In genomic region chr2:30640021-30640481, GRCm38 (mm10) we compare ENCODE assay signal across 8 mouse cellular contexts. TPM values are rescaled to one million over a fixed set of nuclear protein-coding genes. Genes with fewer than 3 reads are reported as not detected.
DNase-seq lines count a peak whose midpoint lies in the region; ATAC-seq and TF ChIP-seq lines count a peak whose summit lies in the region.

No protein-coding gene starts in this region.

- no peak overlapping the region; the same call in 1 of the 2 replicates for H3K27ac ChIP-seq in forebrain, postnatal 0 days (ENCODE audit: low read depth, low read length)
- no peak overlapping the region for H3K27ac ChIP-seq in liver, embryonic 13.5 days

- no peak overlapping the region for H3K4me3 ChIP-seq in forebrain, postnatal 0 days (ENCODE audit: low read depth, low read length)
- H3K4me3 ChIP-seq in liver, embryonic 13.5 days (replicated peaks): no peak overlapping the region

- TF ChIP-seq CTCF in forebrain, postnatal 0 days (IDR thresholded peaks at IDR 0.05; ENCODE audit: low read depth): no peak

- ATAC-seq in forebrain, postnatal 0 days: no peak; the same call in 1 of the 2 replicates
- peak; percentile 45 for ATAC-seq in liver, embryonic 13.5 days (ENCODE audit: low read depth)

- peak; percentile 56 for DNase-seq in adrenal gland, postnatal 10 days
- DNase-seq in adrenal gland, adult 8-10 months: no peak
- peak; percentile 18 for DNase-seq in MN1 (ENCODE audit: low spot score)
- DNase-seq in forebrain, postnatal 0 days: peak; percentile 16
- DNase-seq in liver, embryonic 13.5 days: no peak
- DNase-seq in thymus, postnatal 25 days: no peak
- DNase-seq in thymus, adult 18-20 months: no peak
- no peak for DNase-seq in left cerebral cortex, adult 8-10 months (ENCODE audit: low spot score in 2 of 2)

- no peaks in the 10 kb centered on the region for H3K27me3 ChIP-seq in forebrain, postnatal 0 days (ENCODE audit: insufficient read depth, low read length)
- peaks cover 3% of the 10 kb centered on the region; the same call in 1 of the 2 replicates for H3K27me3 ChIP-seq in liver, embryonic 13.5 days

- H3K9ac ChIP-seq in forebrain, postnatal 0 days: no peak overlapping the region
- H3K9ac ChIP-seq in liver, embryonic 13.5 days: no peak overlapping the region

- no peaks in the 10 kb centered on the region for H3K4me1 ChIP-seq in forebrain, postnatal 0 days (ENCODE audit: insufficient read depth)
- H3K4me1 ChIP-seq in liver, embryonic 13.5 days (replicated peaks): peaks cover 19% of the 10 kb centered on the region

- H3K36me3 ChIP-seq in forebrain, postnatal 0 days (ENCODE audit: insufficient read depth): no peaks in the 10 kb centered on the region
- H3K36me3 ChIP-seq in liver, embryonic 13.5 days: no peaks in the 10 kb centered on the region

- H3K9me3 ChIP-seq in forebrain, postnatal 0 days (ENCODE audit: low read length): no peaks in the 10 kb centered on the region
- H3K9me3 ChIP-seq in liver, embryonic 13.5 days (replicated peaks): no peaks in the 10 kb centered on the region

- 15% methylated on average over 11 of the region's 11 CpGs for WGBS in forebrain, postnatal 0 days
- WGBS in liver, embryonic 13.5 days (ENCODE audit: insufficient replicate concordance): 21% methylated on average over 11 of the region's 11 CpGs

- H3K4me2 ChIP-seq in forebrain, postnatal 0 days (ENCODE audit: low read depth): no peak overlapping the region
- no peak overlapping the region; the same call in 1 of the 2 replicates for H3K4me2 ChIP-seq in liver, embryonic 13.5 days

RNA-seq across cellular contexts. Expression of gene Cstad, which starts 45.2 kb away (rescaled TPM):
- total RNA-seq in adrenal gland, postnatal 10 days (2021): 1 to 10 TPM; 1.7 to 3.7 TPM
- 1 to 10 TPM in 3 of 4 experiments, under 1 TPM in 1; 0.81 to 7.0 (median 4.1) TPM for total RNA-seq in adrenal gland, adult 8-10 months (2022)
- 3.8 and 4.1 TPM in 2 replicates for total RNA-seq in forebrain, postnatal 0 days (2014; rRNA removed)
- polyA plus RNA-seq in forebrain, postnatal 0 days (2015; fragmentation: Nextera tagmentation; extraction: Ambion mirVana): 0.65 and 1.2 TPM in 2 replicates
- polyA plus RNA-seq in liver, embryonic 13.5 days (2015; fragmentation: Nextera tagmentation; extraction: Ambion mirVana): 0.13 and 0.14 TPM in 2 replicates
- total RNA-seq in left cerebral cortex, adult 8-10 months (2022): 1 to 10 TPM; 6.1 to 8.8 (median 8.0) TPM

Comparison
In these comparisons a context has a peak if more than half of its experiments do, and no peak if none do; other contexts are left out.
1. DNase-seq: peak in adrenal gland, postnatal 10 days (single experiment), MN1 (single experiment) and forebrain, postnatal 0 days (single experiment); none in adrenal gland, adult 8-10 months (single experiment), liver, embryonic 13.5 days (single experiment), thymus, postnatal 25 days (single experiment), thymus, adult 18-20 months (0 of 2) and left cerebral cortex, adult 8-10 months (0 of 2).